Mouse (Mus musculus) kidney, postnatal 36 days (tissue): Measurements from ENCODE around the gene Celsr2.
A peak's percentile ranks its signal among the peaks of the same experiment; 100 is the strongest.

Experiments
- DNase-seq, 2 experiments: peaks; one replicate each; pipeline ENCODE4 v3.0.0; 2021 to 2022; ENCODE audit warnings: mixed read lengths in 2 of 2

The Celsr2 gene

DNA sequence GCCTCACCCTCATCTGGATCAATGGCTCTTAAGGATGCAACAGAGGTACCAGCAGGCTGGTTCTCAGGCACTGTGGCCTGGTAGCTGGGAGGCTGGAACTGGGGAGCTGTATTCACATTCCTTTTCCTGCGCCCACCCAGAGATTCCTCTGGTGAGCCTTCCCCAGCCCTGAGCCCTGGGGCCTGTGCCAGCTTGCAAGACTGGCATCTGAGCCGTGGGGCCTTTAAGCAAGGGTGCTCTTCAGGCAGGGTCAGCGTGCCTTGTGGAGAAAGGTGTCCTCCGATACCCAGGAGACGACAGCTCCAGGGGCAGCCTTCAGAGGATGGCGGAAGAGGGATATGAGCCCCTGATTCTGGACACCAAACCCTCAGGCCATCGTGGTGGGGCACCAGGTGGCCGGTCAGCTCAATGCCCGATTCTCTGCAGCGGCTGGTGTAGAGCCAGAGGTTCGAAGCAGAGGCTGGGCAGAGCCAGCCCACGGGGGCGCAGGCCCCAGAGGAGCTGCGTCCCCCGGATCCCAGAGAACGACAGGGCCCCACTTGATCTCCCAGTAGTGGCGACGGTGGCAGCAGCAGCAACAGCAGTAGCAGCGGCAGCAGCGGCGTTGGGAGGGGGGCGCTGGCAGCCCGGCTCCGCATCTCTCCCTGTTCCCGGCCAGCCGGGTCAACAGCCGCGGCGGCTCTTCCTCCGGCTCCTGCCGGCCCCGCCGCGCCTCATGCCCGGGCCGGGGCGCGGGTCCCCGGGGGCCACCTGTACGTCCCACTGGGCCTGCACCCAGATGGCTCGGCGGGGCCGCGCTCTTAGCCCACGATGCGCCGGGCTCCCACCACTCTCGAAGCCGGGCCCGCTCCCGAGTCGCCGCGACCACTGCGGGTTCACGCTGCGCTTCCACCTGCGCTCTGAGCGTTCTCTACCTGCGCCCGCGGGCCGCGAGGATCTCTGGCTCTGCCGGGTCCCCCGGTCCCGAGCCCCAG is at the start of gene Celsr2:
Gene Celsr2, minus strand, starts transcription at position 696 of the 974 bp plus-strand sequence.
- peak in 1 of 2 experiments; percentile 65 for DNase-seq

DNA sequence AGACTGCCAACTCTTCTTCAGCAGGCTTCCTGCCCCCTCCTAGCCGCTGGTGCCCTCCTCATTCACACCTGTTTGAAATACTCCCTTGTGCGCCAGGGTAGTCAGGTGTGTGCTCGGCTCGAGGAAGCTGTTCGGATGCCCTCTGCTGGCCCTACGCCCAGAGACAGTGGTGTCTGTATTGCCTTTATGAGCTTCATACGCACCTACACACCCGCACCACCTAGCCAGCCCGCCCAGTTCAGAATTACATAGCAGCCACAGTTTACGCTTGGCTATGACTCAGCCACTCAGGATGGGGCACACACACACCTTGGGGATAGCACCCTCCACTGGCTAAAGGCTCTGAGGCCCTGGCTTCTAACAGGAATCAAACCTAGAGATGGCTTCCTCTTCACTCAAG is 43.5 kb upstream of the Celsr2 start:
- DNase-seq = peak; percentile 79 to 84

DNA sequence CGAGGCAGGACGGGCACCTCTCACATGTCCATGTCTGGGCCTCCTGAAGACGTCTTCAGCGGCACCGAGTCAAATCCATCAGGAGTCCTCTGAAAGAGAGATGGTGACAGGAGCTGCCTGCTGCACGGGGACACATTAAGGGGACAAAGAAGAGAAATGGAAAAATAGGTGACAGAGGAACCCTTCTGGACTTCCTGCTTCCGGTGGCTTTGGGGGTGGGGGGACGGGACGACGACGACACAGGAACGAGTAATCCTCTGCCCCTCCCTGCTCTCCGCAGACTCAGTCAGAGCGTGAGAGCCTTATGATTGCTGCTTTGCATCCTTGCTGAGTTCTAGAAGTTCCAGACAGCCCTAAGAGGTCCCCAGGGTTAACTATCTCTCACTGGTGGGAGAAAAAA is 43.0 kb upstream of the Celsr2 start:
- DNase-seq = no peak

DNA sequence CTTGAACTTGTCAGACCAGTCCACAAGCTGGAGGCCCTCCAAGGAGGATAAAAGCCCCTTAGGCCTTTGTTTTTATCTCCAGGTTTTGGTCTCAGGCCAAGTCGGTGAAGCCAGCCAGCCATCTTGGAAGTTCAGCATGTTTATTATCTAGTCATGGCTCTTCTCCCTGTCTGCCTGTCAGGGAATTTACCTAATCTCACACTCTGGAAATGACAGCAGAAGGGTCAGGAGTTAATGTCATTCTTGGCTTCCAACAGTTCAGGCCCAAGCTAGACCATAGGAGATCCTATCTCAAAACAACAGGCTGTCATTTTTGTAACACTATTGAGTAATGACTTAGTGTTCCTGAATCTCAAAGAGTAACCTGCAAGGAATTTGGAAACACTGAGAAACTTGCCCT is 38.8 kb upstream of the Celsr2 start:
- no peak for DNase-seq

- no peak for DNase-seq
Measured at GRCm38 (mm10) chr3:108451969-108452368, 36.6 kb upstream of the Celsr2 start.

DNA sequence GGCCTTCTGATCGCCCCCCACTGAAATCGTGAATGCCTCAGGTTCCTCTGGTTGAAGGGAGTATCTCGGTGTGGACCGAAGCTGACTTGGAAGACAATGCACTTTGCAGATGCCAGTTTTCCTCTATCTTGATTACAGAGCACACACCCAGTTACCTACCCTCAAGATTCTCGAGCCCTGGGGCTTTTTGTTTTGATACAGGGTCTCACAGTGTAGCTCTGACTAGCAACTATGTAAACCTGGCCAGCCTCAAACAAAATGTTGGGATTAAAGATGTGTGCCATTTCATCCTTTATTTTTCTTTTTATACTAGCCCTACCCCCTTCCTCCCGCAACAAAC is 30.0 kb upstream of the Celsr2 start:
- DNase-seq = no peak

DNA sequence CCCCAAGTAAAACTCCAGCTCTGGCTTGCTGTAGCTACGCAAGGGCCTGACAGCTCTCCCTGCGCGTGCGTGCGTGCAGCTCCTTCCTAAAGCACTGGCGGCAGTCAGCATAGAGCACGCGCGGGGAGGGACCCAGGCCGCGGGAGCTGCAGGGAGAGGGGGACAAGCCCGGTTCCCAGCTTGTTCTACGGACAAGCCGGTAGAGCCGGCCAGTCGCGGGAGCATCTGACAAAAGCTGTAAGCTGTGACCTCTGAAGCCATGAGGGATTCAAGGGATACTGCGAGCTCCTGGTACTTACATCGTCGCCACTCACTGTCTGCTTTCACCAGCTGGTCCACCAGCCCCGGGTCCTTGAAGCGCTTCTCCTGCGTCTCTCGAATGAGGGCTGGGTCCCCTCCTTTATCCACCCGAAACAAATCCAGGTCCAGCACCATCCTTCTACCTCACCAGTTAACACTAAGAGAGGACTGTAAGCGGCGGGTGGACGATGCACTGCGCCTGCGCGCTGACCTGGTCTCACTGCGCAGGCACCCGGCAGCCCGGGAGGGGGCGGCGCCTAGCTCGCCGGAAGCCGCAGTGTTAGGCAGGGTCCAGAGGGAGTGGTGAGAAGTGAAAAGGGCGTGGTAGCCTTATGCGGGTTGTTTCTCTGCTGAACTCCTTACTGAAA is 29.5 kb upstream of the Celsr2 start, which contains the start of gene Sars:
Gene Sars, minus strand, starts transcription at position 512 of the 668 bp plus-strand sequence.
- peak; percentile 95 to 98 for DNase-seq

- peak; percentile 75 to 76 for DNase-seq
Measured at GRCm38 (mm10) chr3:108444029-108444428, 28.7 kb upstream of the Celsr2 start.

GRCm38 (mm10) chr3:108436380-108436714 is 21.0 kb upstream of the Celsr2 start:
- DNase-seq = no peak

DNA sequence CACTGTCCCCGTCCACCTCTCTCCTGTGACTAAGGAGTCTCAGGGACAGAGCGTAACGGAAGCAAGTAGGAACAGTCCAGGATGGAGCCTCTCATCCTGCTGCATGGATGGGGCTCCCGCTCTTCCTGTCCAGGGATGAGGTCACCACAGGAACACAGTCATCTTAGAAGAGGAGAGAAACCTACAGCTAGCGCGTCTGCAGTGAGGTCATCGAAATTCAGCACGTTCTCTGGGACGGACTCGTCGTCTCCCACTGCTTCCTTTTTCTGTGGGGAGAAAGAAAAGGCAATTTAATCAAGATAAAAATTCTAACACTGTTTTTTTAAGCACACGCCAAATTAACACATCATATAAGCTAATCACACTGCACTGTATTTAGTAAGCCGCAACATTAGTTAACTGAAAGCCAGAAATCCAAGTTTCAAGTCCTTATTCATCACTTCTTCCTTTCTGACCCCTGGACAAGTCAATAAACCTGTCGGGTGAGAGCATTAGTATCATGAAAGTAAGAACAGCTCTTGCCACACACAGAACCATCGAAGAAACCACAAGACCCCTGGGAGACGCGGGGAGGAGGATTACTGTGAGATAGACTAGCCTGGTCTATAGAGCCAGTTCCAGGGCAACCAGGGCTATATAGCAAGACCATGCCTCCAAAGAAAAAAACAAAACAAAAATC is 20.5 kb upstream of the Celsr2 start:
- DNase-seq = peak in 1 of 2 experiments; percentile 34

DNA sequence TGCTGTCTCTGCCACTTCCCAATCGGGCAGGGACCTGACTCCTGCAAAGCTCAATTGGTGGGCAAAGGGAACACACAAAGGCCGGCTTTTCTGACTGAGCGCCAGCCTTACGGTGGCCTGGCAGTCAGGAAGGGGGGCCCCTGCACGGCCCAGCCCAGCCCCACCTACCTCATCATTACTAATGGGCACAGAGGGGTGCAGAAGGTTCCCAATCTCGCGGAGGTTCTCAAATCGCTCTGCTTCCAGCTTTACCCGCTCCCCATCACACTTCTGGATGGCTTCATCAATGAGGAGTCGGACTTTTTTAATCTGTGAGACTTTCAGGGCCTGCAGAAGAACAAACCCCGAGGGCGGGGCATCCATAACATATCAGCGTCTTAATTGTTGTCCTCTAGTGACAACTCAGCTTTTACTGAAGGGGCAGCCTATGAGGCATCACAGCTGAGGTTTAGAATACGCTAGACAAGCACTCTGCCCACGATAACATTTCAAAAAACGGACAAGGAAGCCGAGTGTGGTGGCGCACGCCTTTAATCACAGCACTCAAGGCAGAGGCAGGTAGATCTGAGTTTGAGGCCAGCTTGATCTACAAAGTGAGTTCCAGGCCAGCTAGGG is 18.6 kb upstream of the Celsr2 start:
- DNase-seq = no peak

DNA sequence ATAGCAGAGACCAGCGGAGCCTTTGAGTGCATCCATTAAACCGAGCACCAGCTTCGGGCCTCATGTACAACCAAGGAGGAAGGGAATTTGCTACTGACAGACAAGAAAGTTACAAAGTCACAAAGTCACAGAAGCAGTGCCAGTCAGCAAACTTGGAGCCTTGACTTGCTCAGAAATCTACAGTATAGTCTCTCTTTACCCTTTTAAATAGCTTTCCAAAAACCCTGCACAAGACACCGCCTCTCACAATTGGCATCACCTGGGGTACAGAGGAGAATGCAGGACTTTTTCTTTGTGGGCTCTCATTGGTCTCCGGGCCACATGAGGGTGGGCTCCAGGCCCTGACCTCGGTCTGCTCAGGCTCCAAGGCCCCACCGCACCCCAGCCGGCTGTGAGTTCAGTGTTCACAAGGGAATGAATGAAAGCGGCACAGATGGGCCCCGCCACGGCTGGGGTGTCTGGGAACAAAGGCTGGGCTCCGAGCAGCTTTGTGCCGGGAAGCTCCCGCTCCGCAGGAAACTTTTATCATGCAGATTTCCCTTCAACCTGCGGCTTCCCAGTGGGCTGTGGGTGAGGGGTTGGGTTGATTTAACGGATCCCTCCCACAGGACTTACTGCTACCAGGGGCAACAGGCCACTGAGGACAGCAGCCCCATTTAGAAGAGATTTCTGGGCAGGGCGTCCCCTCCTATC is 18.0 kb upstream of the Celsr2 start:
- no peak for DNase-seq

GRCm38 (mm10) chr3:108432542-108433187 is 17.3 kb upstream of the Celsr2 start:
- no peak for DNase-seq

DNA sequence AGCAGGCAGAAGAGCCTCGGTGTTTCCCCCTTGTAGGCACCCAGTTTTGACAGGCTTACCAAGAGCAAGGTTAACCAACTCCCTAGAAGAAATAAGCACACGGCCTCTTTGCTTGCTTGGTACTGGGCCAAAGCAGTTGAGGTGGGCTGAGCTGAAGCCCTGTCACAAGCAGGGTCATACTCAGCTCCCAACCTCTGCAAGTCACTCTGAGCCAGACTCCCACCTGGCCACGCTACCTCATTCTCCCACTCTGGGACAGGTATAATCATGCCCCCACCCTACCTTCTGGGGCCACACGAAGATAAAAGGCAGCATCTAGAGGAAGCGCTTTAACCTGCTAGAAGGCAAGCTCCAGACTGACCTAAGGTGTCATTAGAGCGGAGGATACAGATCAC is 10.3 kb upstream of the Celsr2 start:
- DNase-seq = no peak

- no peak for DNase-seq
Measured at GRCm38 (mm10) chr3:108424944-108425623, 9.7 kb upstream of the Celsr2 start.

GRCm38 (mm10) chr3:108423844-108424801 is 8.8 kb upstream of the Celsr2 start:
- DNase-seq = peak; percentile 69 to 82

DNA sequence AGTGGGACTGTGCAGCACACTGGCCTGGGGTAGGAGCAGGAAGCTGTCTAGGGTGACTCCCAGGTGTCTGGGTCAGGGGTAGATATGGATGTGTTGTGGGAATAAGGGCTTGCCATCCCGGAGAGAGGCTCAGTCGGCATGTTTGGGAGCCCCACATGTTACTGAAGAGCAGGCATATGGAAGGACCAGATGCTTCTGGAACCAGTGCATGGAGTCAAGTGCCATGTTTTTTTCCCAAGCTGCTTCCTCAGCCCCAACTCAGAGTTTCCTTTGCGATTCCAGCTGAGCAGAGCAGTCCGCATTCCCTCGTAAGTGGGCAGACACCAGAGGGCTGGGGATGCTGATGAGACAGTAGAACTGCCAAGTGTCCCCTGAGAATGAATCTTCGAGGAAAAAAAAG is 7.7 kb upstream of the Celsr2 start:
- no peak for DNase-seq

DNA sequence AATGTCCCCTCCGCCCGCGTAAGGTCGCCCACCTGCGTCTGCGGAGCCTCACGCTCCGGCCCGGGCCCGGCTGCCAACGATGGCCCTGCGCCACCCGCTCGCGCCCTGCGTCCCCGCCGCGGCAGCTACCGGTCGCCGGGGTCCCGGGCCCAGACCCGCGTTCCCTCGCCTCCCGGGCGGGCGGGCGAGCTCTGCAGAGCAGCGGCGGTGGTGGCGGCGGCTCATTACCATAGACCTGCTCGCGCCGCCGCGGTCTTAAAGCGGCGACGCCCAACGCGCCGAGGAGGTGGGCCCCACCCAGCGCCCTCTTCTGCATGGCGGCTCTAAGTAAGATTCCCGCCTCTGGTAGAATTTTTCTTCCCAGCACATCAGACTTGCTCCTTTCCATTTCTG is 475 bp upstream of the Celsr2 start:
- peak; percentile 85 to 90 for DNase-seq

- DNase-seq = no peak
Measured at GRCm38 (mm10) chr3:108413634-108414360, 1.6 kb downstream of the Celsr2 start.
